Mouse (Mus musculus) myocyte (in vitro differentiated cells): ENCODE data around the gene Rgs13.

Experiments used
- MYOG ChIP-seq, 3 experiments: IDR thresholded peaks; one replicate each; pipeline ENCODE4 v1.6.1; 2011; ENCODE audit warnings: control low read depth in 2 of 3, low read depth in 2 of 3, mild to moderate bottlenecking in 2 of 3; ENCODE audit not compliant: insufficient read length in 2 of 3, control insufficient read depth in 1 of 3, insufficient read depth in 1 of 3
- POLR2A ChIP-seq: IDR thresholded peaks from one replicate; pipeline ENCODE4 v1.6.1; 2011; ENCODE audit warnings: low read depth, mild to moderate bottlenecking, control low read depth, moderate library complexity; ENCODE audit not compliant: insufficient read length
- TCF12 ChIP-seq: IDR thresholded peaks from one replicate; pipeline ENCODE4 v1.6.1; 2011; ENCODE audit warnings: mild to moderate bottlenecking, control low read depth; ENCODE audit not compliant: poor library complexity, insufficient read depth, severe bottlenecking

- TF ChIP-seq MYOG (IDR thresholded peaks at IDR 0.05; ENCODE audit: control insufficient read depth in 1 of 3, insufficient read depth in 1 of 3, insufficient read length in 2 of 3, low read depth in 2 of 3) (no peak), POLR2A (no peak), TCF12 (no peak)
Observed at GRCm38 (mm10) chr1:144149997-144150396, 27.2 kb downstream of the Rgs13 start.
